15 mouse cellular contexts compared by ENCODE assay signal in genomic region chr16:4730776-4731358, GRCm38 (mm10).
"Had no signal": no experiment of that assay in that cellular context is flagged by ENCODE, and none has a peak within 500 bp of the region (broad histone marks: within the 10 kb centered on the region; RNA-seq: fewer than 3 reads in every experiment).

No protein-coding gene starts in this region.

- H3K9me3 ChIP-seq: kidney, embryonic 15.5 days; limb, embryonic 12.5 days; liver, embryonic 12.5 days; lung, embryonic 15.5 days; midbrain, embryonic 12.5 days; neural tube, embryonic 15.5 days had no signal

- DNase-seq: kidney, postnatal 25 days; layer of hippocampus, adult 9-11 months; layer of hippocampus, postnatal 36 days; lung, postnatal 14 days; right cerebral cortex, adult 18-20 months; right cerebral cortex, postnatal 25 days; thymus, postnatal 4 days had no signal

- ATAC-seq: liver, embryonic 12.5 days had no signal

- H3K4me3 ChIP-seq: kidney, embryonic 15.5 days; limb, embryonic 12.5 days; liver, embryonic 12.5 days; lung, embryonic 15.5 days; midbrain, embryonic 12.5 days; myocyte; neural tube, embryonic 15.5 days had no signal

- H3K4me2 ChIP-seq: kidney, embryonic 15.5 days; limb, embryonic 12.5 days; liver, embryonic 12.5 days; lung, embryonic 15.5 days; midbrain, embryonic 12.5 days; neural tube, embryonic 15.5 days had no signal

- H3K27ac ChIP-seq: kidney, embryonic 15.5 days; limb, embryonic 12.5 days; liver, embryonic 12.5 days; lung, embryonic 15.5 days; midbrain, embryonic 12.5 days; neural tube, embryonic 15.5 days; stomach, postnatal 0 days had no signal

- H3K27me3 ChIP-seq: kidney, embryonic 15.5 days; limb, embryonic 12.5 days; liver, embryonic 12.5 days; lung, embryonic 15.5 days; midbrain, embryonic 12.5 days; neural tube, embryonic 15.5 days had no signal

- H3K9ac ChIP-seq: kidney, embryonic 15.5 days; limb, embryonic 12.5 days; liver, embryonic 12.5 days; lung, embryonic 15.5 days; midbrain, embryonic 12.5 days; neural tube, embryonic 15.5 days had no signal

- H3K36me3 ChIP-seq: kidney, embryonic 15.5 days; lung, embryonic 15.5 days; midbrain, embryonic 12.5 days; neural tube, embryonic 15.5 days had no signal
